Mouse (Mus musculus): ENCODE results near the gene Cbarp. TPM values are rescaled to one million over a fixed set of nuclear protein-coding genes. Genes with fewer than 3 reads are reported as not detected.

Cbarp gene
- total and polyA plus RNA-seq, 3 experiments, result 0.19 to 2.4 (median 2.3) TPM

DNA sequence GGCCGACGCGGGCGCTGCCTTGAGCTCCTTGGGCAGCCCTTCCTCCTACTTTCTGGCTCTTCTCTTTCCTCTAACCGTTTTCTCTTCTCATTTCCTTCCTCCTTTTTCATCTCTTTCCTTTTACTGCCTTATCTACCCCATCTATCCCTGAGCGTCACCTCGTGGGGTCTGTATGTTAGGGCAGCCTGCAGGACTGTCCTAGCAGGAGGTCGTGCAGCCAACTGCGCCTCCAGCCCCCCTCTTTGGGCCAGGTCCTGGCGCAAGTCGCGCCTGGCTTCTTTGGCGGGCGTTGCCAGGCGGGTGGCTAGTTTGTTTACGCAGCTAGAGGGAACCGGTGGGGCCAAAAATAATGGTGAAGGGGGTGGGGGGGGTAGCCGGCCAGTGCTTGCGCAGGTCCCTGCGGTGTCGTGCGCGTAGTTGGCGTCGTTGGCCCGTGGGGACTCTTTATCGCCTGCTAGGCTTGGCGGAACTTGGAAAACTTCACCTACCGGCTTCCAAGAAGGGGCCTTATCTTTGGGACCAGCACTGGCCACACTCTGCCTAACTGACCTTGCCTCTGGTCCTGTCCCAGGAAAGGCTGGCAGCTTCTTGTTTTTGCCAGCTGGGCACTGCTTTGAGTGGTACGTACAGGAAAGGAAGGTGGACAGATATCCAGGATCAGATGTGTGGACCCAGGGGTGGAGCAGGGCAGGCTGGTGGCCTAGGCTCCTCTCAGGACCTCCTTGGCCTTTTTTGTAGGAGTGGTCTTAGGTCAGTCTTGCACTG is 23.5 kb downstream of the Cbarp start:
- DNase-seq (ENCODE audit: extremely low read depth), result peak; percentile 27
- peak overlapping the region; percentile 85 to 93 (median 90) for H3K4me3 ChIP-seq (replicated peaks in 1 of 3; ENCODE audit: low read depth in 2 of 3, low read length in 2 of 3, poor library complexity in 1 of 3)

DNA sequence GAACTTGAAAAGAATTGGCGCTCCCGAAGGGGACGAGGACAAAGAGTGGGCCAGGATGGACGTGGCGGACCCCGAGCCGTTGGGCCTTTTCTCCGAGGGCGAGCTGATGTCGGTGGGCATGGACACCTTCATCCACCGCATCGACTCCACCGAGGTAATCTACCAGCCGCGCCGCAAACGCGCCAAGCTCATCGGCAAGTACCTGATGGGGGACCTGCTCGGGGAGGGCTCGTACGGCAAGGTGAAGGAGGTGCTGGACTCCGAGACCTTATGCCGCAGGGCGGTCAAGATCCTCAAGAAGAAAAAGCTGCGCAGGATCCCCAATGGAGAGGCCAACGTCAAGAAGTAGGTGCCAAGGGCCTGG is 24.1 kb downstream of the Cbarp start:
- dilution Hi-C loops (cut with MboI; ENCODE audit: extremely low pct_ligation_motif_present, extremely low pct_unique_long_range_greater_than_20kb, low sequenced_read_pairs), result no loop called here

More for the DNA sequence above, 23.5 kb downstream of the Cbarp start:
- no peak overlapping the region for H3K27ac ChIP-seq (ENCODE audit: insufficient read depth, low read depth)
- no peaks in the 10 kb centered on the region for H3K9me3 ChIP-seq (replicated peaks; ENCODE audit: low read length)
- dilution Hi-C loops (cut with MboI; ENCODE audit: extremely low pct_ligation_motif_present, extremely low pct_unique_long_range_greater_than_20kb, low sequenced_read_pairs), result no loop called here
- H3K36me3 ChIP-seq (replicated peaks in 1 of 2; ENCODE audit: control insufficient read depth in 1 of 2, insufficient read depth in 1 of 2, low read length in 1 of 2), result peaks cover 36 to 48% of the 10 kb centered on the region in 2 experiments
- no peak for TF ChIP-seq JUN (IDR thresholded peaks at IDR 0.05; ENCODE audit: insufficient read depth, low read depth, low read length)
- no peak for TF ChIP-seq CHD2 (IDR thresholded peaks at IDR 0.05; ENCODE audit: low read length)
- TF ChIP-seq GABPA (IDR thresholded peaks at IDR 0.05; ENCODE audit: insufficient replicate concordance, low read depth, low read length), result no peak
- TF ChIP-seq RAD21 (IDR thresholded peaks at IDR 0.05; ENCODE audit: low read depth, low read length), result no peak
- 0 out of 2 replicates have a peak, but pooled peaks have one; percentile 1 for TF ChIP-seq SMC3 (IDR thresholded peaks at IDR 0.05; ENCODE audit: low read depth, low read length)
- TF ChIP-seq MXI1 (IDR thresholded peaks at IDR 0.05; ENCODE audit: low read depth, low read length), result 0 out of 2 replicates have a peak, but pooled peaks have one; percentile 11
- no peak for TF ChIP-seq NELFE (IDR thresholded peaks at IDR 0.05; ENCODE audit: low read depth, low read length)
- no peak for TF ChIP-seq RCOR1 (conservative IDR thresholded peaks at IDR 0.05; ENCODE audit: low read depth, low read length)
- peak in 1 of 2 experiments; percentile 14; a peak in 1 of 4 replicates for TF ChIP-seq CTCF (conservative IDR thresholded peaks at IDR 0.05 in 1 of 2, IDR thresholded peaks at IDR 0.05 in 1 of 2; ENCODE audit: low read depth in 2 of 2, low read length in 2 of 2)
- TF ChIP-seq NRF1 (IDR thresholded peaks at IDR 0.05; ENCODE audit: low read depth, low read length), result peak; percentile 52
- peaks cover 63% of the 10 kb centered on the region for H3K79me2 ChIP-seq (replicated peaks; ENCODE audit: control insufficient read depth, extremely low read depth, insufficient read depth, poor library complexity, severe bottlenecking)
- H3K4me2 ChIP-seq (ENCODE audit: insufficient read depth, low read depth, poor library complexity, severe bottlenecking), result peak overlapping the region; percentile 83
- no peaks in the 10 kb centered on the region for H3K27me3 ChIP-seq (replicated peaks)
- in situ Hi-C loops (cut with MboI; ENCODE audit: low pct_ligation_motif_present, low pct_unique_long_range_greater_than_20kb, low sequenced_read_pairs), result no loop called here
- H3K4me1 ChIP-seq (ENCODE audit: control insufficient read depth in 1 of 2, insufficient read depth in 2 of 2), result peaks cover 21 to 52% of the 10 kb centered on the region in 2 experiments
- H3K9ac ChIP-seq (ENCODE audit: insufficient read depth, low read depth), result peak overlapping the region; percentile 93

More for the DNA sequence above, 24.1 kb downstream of the Cbarp start:
- H3K9me3 ChIP-seq (replicated peaks; ENCODE audit: low read length), result no peaks in the 10 kb centered on the region
- H3K36me3 ChIP-seq (replicated peaks in 1 of 2; ENCODE audit: control insufficient read depth in 1 of 2, insufficient read depth in 1 of 2, low read length in 1 of 2), result peaks cover 30 to 42% of the 10 kb centered on the region in 2 experiments
- peak overlapping the region; percentile 93 for H3K9ac ChIP-seq (ENCODE audit: insufficient read depth, low read depth)
- H3K4me3 ChIP-seq (replicated peaks in 1 of 3; ENCODE audit: low read depth in 2 of 3, low read length in 2 of 3, poor library complexity in 1 of 3), result peak overlapping the region; percentile 85 to 93 (median 90)
- peaks cover 20 to 46% of the 10 kb centered on the region in 2 experiments for H3K4me1 ChIP-seq (ENCODE audit: control insufficient read depth in 1 of 2, insufficient read depth in 2 of 2)
- in situ Hi-C loops (cut with MboI; ENCODE audit: low pct_ligation_motif_present, low pct_unique_long_range_greater_than_20kb, low sequenced_read_pairs), result no loop called here
- no peaks in the 10 kb centered on the region for H3K27me3 ChIP-seq (replicated peaks)
- peak overlapping the region; percentile 25; the same call in 1 of the 2 replicates for H3K27ac ChIP-seq (ENCODE audit: insufficient read depth, low read depth)
- DNase-seq (ENCODE audit: extremely low read depth), result no peak
- H3K4me2 ChIP-seq (ENCODE audit: insufficient read depth, low read depth, poor library complexity, severe bottlenecking), result peak overlapping the region; percentile 83
- TF ChIP-seq KAT2A (IDR thresholded peaks at IDR 0.05; ENCODE audit: insufficient replicate concordance, low read length) (no peak), NRF1 (IDR thresholded peaks at IDR 0.05; ENCODE audit: low read depth, low read length) (no peak), ZKSCAN1 (IDR thresholded peaks at IDR 0.05; ENCODE audit: borderline replicate concordance, low read depth, low read length) (no peak), BHLHE40 (IDR thresholded peaks at IDR 0.05; ENCODE audit: low read depth, low read length) (no peak), JUND (conservative IDR thresholded peaks at IDR 0.05; ENCODE audit: low read depth, low read length) (no peak), POLR2AphosphoS2 (IDR thresholded peaks at IDR 0.05; ENCODE audit: low read depth, low read length) (no peak), NELFE (IDR thresholded peaks at IDR 0.05; ENCODE audit: low read depth, low read length) (no peak), HCFC1 (IDR thresholded peaks at IDR 0.05; ENCODE audit: low read depth, low read length) (no peak), MAX (IDR thresholded peaks at IDR 0.05; ENCODE audit: low read length) (no peak), PAX5 (IDR thresholded peaks at IDR 0.05; ENCODE audit: low read length) (no peak)
- peaks cover 57% of the 10 kb centered on the region for H3K79me2 ChIP-seq (replicated peaks; ENCODE audit: control insufficient read depth, extremely low read depth, insufficient read depth, poor library complexity, severe bottlenecking)
